Mouse (Mus musculus) thymus, adult 2 months (tissue): ENCODE measurements around the gene Ndufb4.

ENCODE experiments used
- CTCF ChIP-seq: fragments of 200-500 bp; IDR thresholded peaks from 2 replicates; pipeline ENCODE4 v1.5.1; 2012; ENCODE audit warnings: mild to moderate bottlenecking, control low read depth, low read length, moderate library complexity, borderline replicate concordance; ENCODE audit not compliant: control insufficient read depth, poor library complexity, insufficient read depth; ENCODE audit errors: extremely low read depth
- POLR2A ChIP-seq: fragments of 200-500 bp; IDR thresholded peaks from 2 replicates; pipeline ENCODE4 v1.6.1; 2012; ENCODE audit warnings: mild to moderate bottlenecking, low read length, control low read depth, moderate library complexity; ENCODE audit not compliant: control insufficient read depth, poor library complexity, insufficient read depth; ENCODE audit errors: extremely low read depth

- TF ChIP-seq CTCF (no peak), POLR2A (no peak)
These were observed 9.6 kb upstream of the Ndufb4 start for GRCm38 (mm10) chr16:37663643-37664459.
